Mouse (Mus musculus): Measurements from ENCODE around the gene Scly. TPM values are rescaled to one million over a fixed set of nuclear protein-coding genes. Genes with fewer than 3 reads are reported as not detected.

Scly gene
- polyA plus RNA-seq, 1 experiment from 2014 or later = 12.0 TPM

DNA sequence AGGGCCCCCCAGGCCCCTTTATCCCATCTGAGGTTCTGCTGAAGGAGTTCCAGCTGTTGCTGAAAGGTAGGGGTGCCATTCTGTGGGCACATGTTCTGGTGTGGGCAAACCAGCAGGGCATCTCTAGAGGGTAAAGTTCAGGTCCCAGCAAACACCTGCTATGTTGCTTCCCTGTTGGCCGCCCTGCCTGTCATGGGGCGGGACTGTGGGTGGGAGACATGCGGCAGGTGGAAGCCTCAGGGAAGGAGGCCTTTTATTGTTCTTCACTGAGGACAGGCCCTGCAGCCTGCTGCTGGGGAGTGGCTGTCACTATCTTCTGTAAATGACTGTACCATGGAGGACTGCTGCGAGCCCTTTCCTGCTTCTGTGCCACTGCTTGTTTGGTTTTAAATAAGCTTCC is 71.3 kb downstream of the Scly start:
- H3K4me3 ChIP-seq (replicated peaks) = no peak overlapping the region
- H3K27me3 ChIP-seq = peaks cover 25% of the 10 kb centered on the region
- 0 out of 2 replicates have a peak overlapping the region, but pooled peaks have one; percentile 19 for H3K27ac ChIP-seq
- peaks cover 12% of the 10 kb centered on the region for H3K4me1 ChIP-seq
- no peak for ATAC-seq (ENCODE audit: low FRiP score)
- no peaks in the 10 kb centered on the region for H3K9me3 ChIP-seq
- no peak overlapping the region for H3K4me2 ChIP-seq
- no peak overlapping the region for H3K9ac ChIP-seq
- WGBS = 77% methylated on average over 4 of the region's 4 CpGs
- H3K36me3 ChIP-seq (replicated peaks) = peaks cover 47% of the 10 kb centered on the region

DNA sequence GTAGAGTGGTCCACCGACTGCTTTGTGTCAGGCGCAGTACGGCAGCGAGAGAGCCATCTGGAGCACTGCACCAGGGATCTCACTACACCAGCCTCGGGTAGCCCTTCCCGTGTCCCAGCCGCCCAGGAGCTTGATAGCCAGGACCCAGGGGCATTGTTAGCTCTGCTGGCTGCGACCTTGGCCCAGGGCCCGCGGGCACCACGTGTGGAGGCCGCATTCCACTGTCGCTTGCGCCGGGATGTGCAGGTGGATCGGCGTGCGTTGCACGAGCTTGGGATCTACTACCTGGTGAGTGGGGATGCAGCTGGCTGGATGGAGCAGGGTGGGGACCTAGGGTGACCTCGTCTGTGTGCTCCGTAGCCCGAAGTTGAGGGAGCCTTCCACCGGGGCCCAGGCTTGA is 71.9 kb downstream of the Scly start:
- H3K4me3 ChIP-seq (replicated peaks) = no peak overlapping the region
- no peak overlapping the region for H3K4me2 ChIP-seq
- H3K27me3 ChIP-seq = peaks cover 23% of the 10 kb centered on the region
- peaks cover 12% of the 10 kb centered on the region for H3K4me1 ChIP-seq
- WGBS = 90% methylated on average over 23 of the region's 23 CpGs
- H3K36me3 ChIP-seq (replicated peaks) = peaks cover 54% of the 10 kb centered on the region
- no peak overlapping the region for H3K27ac ChIP-seq
- H3K9ac ChIP-seq = no peak overlapping the region
- no peaks in the 10 kb centered on the region for H3K9me3 ChIP-seq
- no peak for ATAC-seq (ENCODE audit: low FRiP score)

Other genes starting within 250 kb of the Scly start
- gene Rbm44, start 153.2 kb upstream of the Scly start, polyA plus RNA-seq (2016; fragmentation: Nextera tagmentation; extraction: Ambion mirVana) = 0.28 and 0.31 TPM in 2 replicates
- 0.10 and 0.26 TPM in 2 replicates for gene Ramp1, start 118.5 kb upstream of the Scly start, polyA plus RNA-seq (2016; fragmentation: Nextera tagmentation; extraction: Ambion mirVana)
- gene Ube2f, start 48.0 kb upstream of the Scly start, polyA plus RNA-seq (2016; fragmentation: Nextera tagmentation; extraction: Ambion mirVana) = 75.9 and 78.9 TPM in 2 replicates
- gene Espnl, start 23.7 kb downstream of the Scly start, polyA plus RNA-seq (2016; fragmentation: Nextera tagmentation; extraction: Ambion mirVana) = 0.04 and 0.10 TPM in 2 replicates
- gene Klhl30, start 52.7 kb downstream of the Scly start, polyA plus RNA-seq (2016; fragmentation: Nextera tagmentation; extraction: Ambion mirVana) = 0.08 and 0.10 TPM in 2 replicates
- 0.90 and 0.95 TPM in 2 replicates for gene Erfe, start 68.1 kb downstream of the Scly start, polyA plus RNA-seq (2016; fragmentation: Nextera tagmentation; extraction: Ambion mirVana)
- 153 and 163 TPM in 2 replicates for gene Ilkap, start 100.5 kb downstream of the Scly start, polyA plus RNA-seq (2016; fragmentation: Nextera tagmentation; extraction: Ambion mirVana)
- 295 and 297 TPM in 2 replicates for gene Hes6, start 115.7 kb downstream of the Scly start, polyA plus RNA-seq (2016; fragmentation: Nextera tagmentation; extraction: Ambion mirVana)
- gene Per2, start 161.0 kb downstream of the Scly start, polyA plus RNA-seq (2016; fragmentation: Nextera tagmentation; extraction: Ambion mirVana) = 3.7 and 3.9 TPM in 2 replicates
- 12.1 and 13.9 TPM in 2 replicates for gene Traf3ip1, start 196.3 kb downstream of the Scly start, polyA plus RNA-seq (2016; fragmentation: Nextera tagmentation; extraction: Ambion mirVana)
- 17.0 and 17.1 TPM in 2 replicates for gene Asb1, start 242.2 kb downstream of the Scly start, polyA plus RNA-seq (2016; fragmentation: Nextera tagmentation; extraction: Ambion mirVana)

Measured in forebrain, embryonic 12.5 days (tissue).